Mouse (Mus musculus): ENCODE measurements around the gene Ms4a15. TPM values are rescaled to one million over a fixed set of nuclear protein-coding genes. Genes with fewer than 3 reads are reported as not detected.
A peak's percentile ranks its signal among the peaks of the same experiment; 100 is the strongest.

Ms4a15 gene
- polyA plus RNA-seq, 1 experiment from 2014 or later, result not detected

- no peaks in the 10 kb centered on the region for H3K27me3 ChIP-seq (ENCODE audit: control insufficient read depth, insufficient read depth, low read length)
- H3K4me1 ChIP-seq (ENCODE audit: control insufficient read depth, insufficient read depth, low read length), result peaks cover 15% of the 10 kb centered on the region
- no peaks in the 10 kb centered on the region for H3K9me3 ChIP-seq (replicated peaks; ENCODE audit: control insufficient read depth, low read length)
- ATAC-seq (ENCODE audit: insufficient read depth, low FRiP score), result no peak
- H3K9ac ChIP-seq (ENCODE audit: low read length), result no peak overlapping the region
- H3K4me3 ChIP-seq (replicated peaks; ENCODE audit: low read length), result no peak overlapping the region
- no peaks in the 10 kb centered on the region for H3K36me3 ChIP-seq (ENCODE audit: control insufficient read depth, insufficient read depth, low read length)
- peak overlapping the region; percentile 78; the same call in 1 of the 2 replicates for H3K27ac ChIP-seq (ENCODE audit: low read length)
- H3K4me2 ChIP-seq (ENCODE audit: low read depth, low read length), result no peak overlapping the region
- 63% methylated on average over 3 of the region's 3 CpGs for WGBS
Observed at GRCm38 (mm10) chr19:10972660-10973059, 20.4 kb downstream of the Ms4a15 start.

- Histone ChIP-seq H3K4me2 (ENCODE audit: low read depth, low read length) (no peak overlapping the region), H3K4me3 (replicated peaks; ENCODE audit: low read length) (no peak overlapping the region), H3K27ac (ENCODE audit: low read length) (no peak overlapping the region), H3K9me3 (replicated peaks; ENCODE audit: control insufficient read depth, low read length) (no peaks in the 10 kb centered on the region), H3K27me3 (ENCODE audit: control insufficient read depth, insufficient read depth, low read length) (no peaks in the 10 kb centered on the region), H3K9ac (ENCODE audit: low read length) (no peak overlapping the region), H3K36me3 (ENCODE audit: control insufficient read depth, insufficient read depth, low read length) (no peaks in the 10 kb centered on the region), H3K4me1 (ENCODE audit: control insufficient read depth, insufficient read depth, low read length) (peaks cover 15% of the 10 kb centered on the region)
- ATAC-seq (ENCODE audit: insufficient read depth, low FRiP score), result no peak
- WGBS, result 58% methylated on average over 3 of the region's 3 CpGs
Observed at GRCm38 (mm10) chr19:10970457-10970856, 22.6 kb downstream of the Ms4a15 start.

DNA sequence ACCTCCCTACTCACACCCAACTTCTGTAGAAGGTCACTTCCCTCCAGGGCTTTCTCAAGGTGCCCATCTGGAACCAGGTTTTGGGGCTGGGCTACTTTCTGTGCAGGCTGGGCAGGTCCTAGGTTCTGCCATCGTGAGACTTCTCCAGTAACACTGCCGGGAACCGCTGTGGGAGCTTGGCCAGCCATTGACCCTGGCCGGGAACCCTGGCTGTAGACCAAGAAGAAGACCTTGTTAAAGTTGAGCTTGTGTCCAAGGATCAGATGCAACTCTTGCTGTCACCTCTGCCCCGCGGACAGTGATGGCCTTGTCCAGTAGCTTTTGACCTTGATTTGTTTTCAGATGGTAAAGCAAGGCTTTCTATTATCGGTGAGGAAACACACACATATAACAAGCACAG, 24.5 kb downstream of the Ms4a15 start:
- 89% methylated on average over 7 of the region's 7 CpGs for WGBS
- Histone ChIP-seq H3K27ac (ENCODE audit: low read length) (no peak overlapping the region), H3K4me3 (replicated peaks; ENCODE audit: low read length) (no peak overlapping the region), H3K27me3 (ENCODE audit: control insufficient read depth, insufficient read depth, low read length) (no peaks in the 10 kb centered on the region), H3K9me3 (replicated peaks; ENCODE audit: control insufficient read depth, low read length) (no peaks in the 10 kb centered on the region), H3K9ac (ENCODE audit: low read length) (no peak overlapping the region), H3K4me2 (ENCODE audit: low read depth, low read length) (no peak overlapping the region), H3K36me3 (ENCODE audit: control insufficient read depth, insufficient read depth, low read length) (no peaks in the 10 kb centered on the region), H3K4me1 (ENCODE audit: control insufficient read depth, insufficient read depth, low read length) (no peaks in the 10 kb centered on the region)
- ATAC-seq (ENCODE audit: insufficient read depth, low FRiP score), result no peak

DNA sequence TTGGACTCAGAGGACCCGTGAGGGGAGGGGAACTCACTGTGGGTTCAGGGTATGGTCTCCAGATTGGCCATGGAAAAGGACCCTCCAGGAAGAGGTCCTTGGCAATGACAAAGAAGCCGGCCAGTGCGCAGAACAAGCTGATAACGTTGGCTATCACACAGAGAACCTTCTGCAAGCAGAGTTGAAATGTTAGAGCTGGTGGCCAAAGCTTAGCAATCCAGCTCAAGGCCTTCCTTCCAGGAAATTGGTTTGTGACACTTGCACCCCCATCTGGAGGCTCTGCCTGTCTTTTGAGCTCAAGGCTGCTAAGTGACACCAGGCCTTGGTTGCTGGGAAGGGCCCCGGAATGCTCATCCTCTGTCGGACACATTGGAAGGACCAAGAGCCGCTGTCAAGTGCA, 27.3 kb downstream of the Ms4a15 start:
- Histone ChIP-seq H3K4me2 (ENCODE audit: low read depth, low read length) (no peak overlapping the region), H3K4me1 (ENCODE audit: control insufficient read depth, insufficient read depth, low read length) (no peaks in the 10 kb centered on the region), H3K27me3 (ENCODE audit: control insufficient read depth, insufficient read depth, low read length) (no peaks in the 10 kb centered on the region), H3K4me3 (replicated peaks; ENCODE audit: low read length) (no peak overlapping the region), H3K27ac (ENCODE audit: low read length) (no peak overlapping the region), H3K9me3 (replicated peaks; ENCODE audit: control insufficient read depth, low read length) (no peaks in the 10 kb centered on the region), H3K9ac (ENCODE audit: low read length) (no peak overlapping the region), H3K36me3 (ENCODE audit: control insufficient read depth, insufficient read depth, low read length) (no peaks in the 10 kb centered on the region)
- 88% methylated on average over 7 of the region's 7 CpGs for WGBS
- ATAC-seq (ENCODE audit: insufficient read depth, low FRiP score), result no peak

- H3K4me3 ChIP-seq (replicated peaks; ENCODE audit: low read length), result no peak overlapping the region
- no peaks in the 10 kb centered on the region for H3K36me3 ChIP-seq (ENCODE audit: control insufficient read depth, insufficient read depth, low read length)
- H3K4me2 ChIP-seq (ENCODE audit: low read depth, low read length), result no peak overlapping the region
- H3K27ac ChIP-seq (ENCODE audit: low read length), result no peak overlapping the region
- ATAC-seq (ENCODE audit: insufficient read depth, low FRiP score), result no peak
- no peaks in the 10 kb centered on the region for H3K9me3 ChIP-seq (replicated peaks; ENCODE audit: control insufficient read depth, low read length)
- 44% methylated on average over 12 of the region's 12 CpGs for WGBS
- no peaks in the 10 kb centered on the region for H3K27me3 ChIP-seq (ENCODE audit: control insufficient read depth, insufficient read depth, low read length)
- peaks cover 3% of the 10 kb centered on the region; the same call in 1 of the 2 replicates for H3K4me1 ChIP-seq (ENCODE audit: control insufficient read depth, insufficient read depth, low read length)
- 0 out of 2 replicates have a peak overlapping the region, but pooled peaks have one; percentile 21 for H3K9ac ChIP-seq (ENCODE audit: low read length)
Observed at GRCm38 (mm10) chr19:10959978-10960346, 33.1 kb downstream of the Ms4a15 start.

- H3K9ac ChIP-seq (ENCODE audit: low read length), result 0 out of 2 replicates have a peak overlapping the region, but pooled peaks have one; percentile 21
- no peak overlapping the region for H3K4me3 ChIP-seq (replicated peaks; ENCODE audit: low read length)
- H3K4me2 ChIP-seq (ENCODE audit: low read depth, low read length), result no peak overlapping the region
- no peaks in the 10 kb centered on the region for H3K27me3 ChIP-seq (ENCODE audit: control insufficient read depth, insufficient read depth, low read length)
- no peaks in the 10 kb centered on the region for H3K9me3 ChIP-seq (replicated peaks; ENCODE audit: control insufficient read depth, low read length)
- no peak overlapping the region for H3K27ac ChIP-seq (ENCODE audit: low read length)
- H3K36me3 ChIP-seq (ENCODE audit: control insufficient read depth, insufficient read depth, low read length), result no peaks in the 10 kb centered on the region
- H3K4me1 ChIP-seq (ENCODE audit: control insufficient read depth, insufficient read depth, low read length), result peaks cover 3% of the 10 kb centered on the region; the same call in 1 of the 2 replicates
- peak; percentile 55; the same call in 1 of the 2 replicates for ATAC-seq (ENCODE audit: insufficient read depth, low FRiP score)
- 31% methylated on average over 11 of the region's 11 CpGs for WGBS
Observed at GRCm38 (mm10) chr19:10959085-10959977, 33.7 kb downstream of the Ms4a15 start.

- WGBS, result 28% methylated on average over 11 of the region's 11 CpGs
Observed at GRCm38 (mm10) chr19:10952021-10952939, 40.8 kb downstream of the Ms4a15 start.

GRCm38 (mm10) chr19:10949558-10949957, 43.5 kb downstream of the Ms4a15 start:
- peak overlapping the region; percentile 59 for H3K9ac ChIP-seq (ENCODE audit: low read length)
- no peak for ATAC-seq (ENCODE audit: insufficient read depth, low FRiP score)

More at GRCm38 (mm10) chr19:10952021-10952939, 40.8 kb downstream of the Ms4a15 start:
- Histone ChIP-seq H3K27ac (ENCODE audit: low read length) (peak overlapping the region; percentile 94), H3K27me3 (ENCODE audit: control insufficient read depth, insufficient read depth, low read length) (no peaks in the 10 kb centered on the region), H3K4me2 (ENCODE audit: low read depth, low read length) (peak overlapping the region; percentile 28; the same call in 1 of the 2 replicates), H3K4me1 (ENCODE audit: control insufficient read depth, insufficient read depth, low read length) (peaks cover 29% of the 10 kb centered on the region), H3K36me3 (ENCODE audit: control insufficient read depth, insufficient read depth, low read length) (no peaks in the 10 kb centered on the region), H3K9ac (ENCODE audit: low read length) (peak overlapping the region; percentile 4), H3K9me3 (replicated peaks; ENCODE audit: control insufficient read depth, low read length) (no peaks in the 10 kb centered on the region), H3K4me3 (replicated peaks; ENCODE audit: low read length) (no peak overlapping the region)
- ATAC-seq (ENCODE audit: insufficient read depth, low FRiP score), result peak; percentile 78

More at GRCm38 (mm10) chr19:10949558-10949957, 43.5 kb downstream of the Ms4a15 start:
- H3K4me3 ChIP-seq (replicated peaks; ENCODE audit: low read length), result peak overlapping the region; percentile 76
- peak overlapping the region; percentile 98 for H3K4me2 ChIP-seq (ENCODE audit: low read depth, low read length)
- peaks cover 39% of the 10 kb centered on the region for H3K4me1 ChIP-seq (ENCODE audit: control insufficient read depth, insufficient read depth, low read length)
- no peaks in the 10 kb centered on the region for H3K27me3 ChIP-seq (ENCODE audit: control insufficient read depth, insufficient read depth, low read length)
- H3K27ac ChIP-seq (ENCODE audit: low read length), result peak overlapping the region; percentile 12; the same call in 1 of the 2 replicates
- no peaks in the 10 kb centered on the region for H3K9me3 ChIP-seq (replicated peaks; ENCODE audit: control insufficient read depth, low read length)
- WGBS, result 21% methylated on average over 9 of the region's 9 CpGs
- peaks cover 5% of the 10 kb centered on the region for H3K36me3 ChIP-seq (ENCODE audit: control insufficient read depth, insufficient read depth, low read length)
